Mouse (Mus musculus): ENCODE results near the gene Olfr1417.

DNA sequence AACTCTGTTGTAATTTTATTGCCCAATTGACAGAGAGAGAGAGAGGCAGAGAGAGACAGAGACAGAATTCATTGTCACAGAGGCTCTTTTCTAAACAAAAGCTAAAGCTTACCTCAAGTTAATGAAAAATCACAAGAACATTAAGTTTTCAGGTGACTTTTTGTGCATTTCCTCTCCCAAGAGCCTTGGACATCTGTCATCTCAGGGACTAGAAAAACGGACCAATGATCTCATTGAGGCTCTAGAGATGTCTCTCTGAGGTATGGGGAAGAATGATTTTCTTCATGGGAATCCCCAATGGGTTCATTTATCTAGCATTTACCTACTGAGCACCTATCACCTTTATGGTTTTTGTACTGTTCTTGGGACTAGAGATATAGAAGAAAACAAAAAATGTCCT is 36.0 kb upstream of the Olfr1417 start, which contains the start of gene Olfr1419:
- no peak for TF ChIP-seq CTCF (IDR thresholded peaks at IDR 0.05; ENCODE audit: insufficient read depth, low read length)
- no peak for TF ChIP-seq POLR2A (IDR thresholded peaks at IDR 0.05; ENCODE audit: borderline replicate concordance, extremely low read depth, low read depth, low read length)
